Mouse (Mus musculus) ES-E14 (cell line): ENCODE results near the gene Dmwd.

Experiments
- CHD2 ChIP-seq: IDR thresholded peaks from 2 replicates; pipeline ENCODE4 v1.6.1; 2014; ENCODE audit warnings: mild to moderate bottlenecking, low read depth, low read length, inconsistent platforms
- HCFC1 ChIP-seq: IDR thresholded peaks from 2 replicates; pipeline ENCODE4 v1.6.1; 2012; ENCODE audit warnings: low read length, inconsistent platforms, borderline replicate concordance; ENCODE audit not compliant: insufficient read depth
- MAFK ChIP-seq: IDR thresholded peaks from 2 replicates; pipeline ENCODE4 v1.6.1; 2014; ENCODE audit warnings: mild to moderate bottlenecking, low read depth, low read length, inconsistent platforms; ENCODE audit not compliant: insufficient read depth
- ZC3H11A ChIP-seq: IDR thresholded peaks from 2 replicates; pipeline ENCODE4 v1.6.1; 2012; ENCODE audit warnings: low read depth, mild to moderate bottlenecking, inconsistent platforms, low read length, borderline replicate concordance

DNA sequence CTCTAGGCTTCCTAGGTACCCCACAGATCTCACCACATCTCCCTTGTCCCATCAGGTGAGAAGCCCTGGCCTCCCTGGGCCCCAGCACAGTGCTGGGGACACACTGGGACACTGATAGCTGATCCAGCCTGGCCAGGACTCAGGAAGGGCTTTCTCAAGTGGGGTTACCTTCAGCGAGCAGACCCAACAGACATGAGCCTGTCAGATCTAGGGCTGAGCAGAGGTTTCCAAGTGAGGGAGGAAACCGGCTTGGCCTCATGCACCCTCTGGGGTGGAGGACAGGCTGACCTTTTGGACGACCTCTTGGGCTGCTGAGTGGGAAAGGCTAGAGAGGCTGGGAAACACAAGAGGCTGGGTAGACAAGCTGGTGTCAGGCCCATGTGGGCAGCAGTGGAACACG, 24.9 kb upstream of the Dmwd start:
- no peak for TF ChIP-seq CHD2
- no peak for TF ChIP-seq HCFC1
- no peak for TF ChIP-seq ZC3H11A
- no peak for TF ChIP-seq MAFK
